Mouse (Mus musculus) spleen, adult 2 months (tissue): ENCODE results near the gene 4930442H23Rik.

Source experiments
- CTCF ChIP-seq: fragments of 200-500 bp; IDR thresholded peaks from 2 replicates; pipeline ENCODE4 v1.5.1; 2011; ENCODE audit warnings: mild to moderate bottlenecking, inconsistent platforms; ENCODE audit not compliant: insufficient read depth, insufficient read length, insufficient replicate concordance; ENCODE audit errors: extremely low read depth
- POLR2A ChIP-seq: fragments of 200-500 bp; IDR thresholded peaks from 2 replicates; pipeline ENCODE4 v1.6.1; 2011; ENCODE audit warnings: low read depth, low read length, inconsistent platforms

GRCm38 (mm10) chr10:81178927-81179326 is 4.7 kb downstream of the 4930442H23Rik start:
- TF ChIP-seq CTCF (no peak), POLR2A (no peak)
